Mouse (Mus musculus) midbrain, embryonic 14.5 days (tissue): ENCODE data around the gene Slc35f6. TPM values are rescaled to one million over a fixed set of nuclear protein-coding genes. Genes with fewer than 3 reads are reported as not detected.
"Not testable (repeated sequence)": the region's sequence is repeated elsewhere in the genome, so short reads cannot be mapped to it uniquely, and the experiment has no call there.

ENCODE experiments used
- ATAC-seq: fragments of 200-750 bp; cut with Nextera tagmentation; 2 replicates; pipeline ENCODE4 v1.8.0; 2017; ENCODE audit warnings: moderate number of reproducible peaks, moderate library complexity; ENCODE audit not compliant: low FRiP score, low TSS enrichment
- DNase-seq: peaks from one replicate; pipeline ENCODE4 v3.0.0-alpha.2; 2015
- H3K27ac ChIP-seq: fragments of 300-500 bp; sonication (generic); replicated peaks from 2 replicates; pipeline ENCODE4 v1.5.1; 2014; ENCODE audit warnings: mild to moderate bottlenecking, low read depth, low read length, moderate library complexity
- H3K27me3 ChIP-seq: fragments of 300-500 bp; sonication (generic); 2 replicates; pipeline ENCODE4 v1.6.1; 2014; ENCODE audit warnings: low read length, control low read depth, mixed read lengths; ENCODE audit not compliant: control insufficient read depth, insufficient read depth
- H3K36me3 ChIP-seq: fragments of 300-500 bp; sonication (generic); 2 replicates; pipeline ENCODE4 v1.6.1; 2014; ENCODE audit warnings: low read length, control low read depth; ENCODE audit not compliant: control insufficient read depth, insufficient read depth
- H3K4me1 ChIP-seq: fragments of 300-500 bp; sonication (generic); 2 replicates; pipeline ENCODE4 v1.6.1; 2014; ENCODE audit warnings: mild to moderate bottlenecking, antibody characterized with exemption, low read length, control low read depth; ENCODE audit not compliant: control insufficient read depth, insufficient read depth
- H3K4me2 ChIP-seq: fragments of 300-500 bp; sonication (generic); 2 replicates; pipeline ENCODE4 v1.6.1; 2014; ENCODE audit warnings: mild to moderate bottlenecking, low read length, moderate library complexity
- H3K4me3 ChIP-seq: fragments of 300-500 bp; sonication (generic); replicated peaks from 2 replicates; pipeline ENCODE4 v1.5.1; 2014; ENCODE audit warnings: low read depth, low read length
- H3K9ac ChIP-seq: fragments of 300-500 bp; sonication (generic); replicated peaks from 2 replicates; pipeline ENCODE4 v1.6.1; 2014; ENCODE audit warnings: mild to moderate bottlenecking, low read length, moderate library complexity
- H3K9me3 ChIP-seq: fragments of 300-500 bp; sonication (generic); 2 replicates; pipeline ENCODE4 v1.6.1; 2016; ENCODE audit warnings: low read length, control low read depth, mixed read lengths; ENCODE audit not compliant: control insufficient read depth
- WGBS: fragments of 180-500 bp; shearing (Covaris S2); extraction: QIAGEN DNeasy Blood & Tissue Kit; methylation state at CpG from one replicate; pipeline ENCODE4 v1.1.7; 2014; 5-methylcytosine and 5-hydroxymethylcytosine counted together
- polyA plus RNA-seq: library from polyadenylated mRNA; unstranded; fragments of >200 nt; fragmentation: Nextera tagmentation; extraction: Ambion mirVana; gene quantifications from 2 replicates; pipeline ENCODE4 v1.2.1, GENCODE M21; 2014

Slc35f6 gene
- polyA plus RNA-seq, 1 experiment from 2014 or later: 33.9 TPM

DNA sequence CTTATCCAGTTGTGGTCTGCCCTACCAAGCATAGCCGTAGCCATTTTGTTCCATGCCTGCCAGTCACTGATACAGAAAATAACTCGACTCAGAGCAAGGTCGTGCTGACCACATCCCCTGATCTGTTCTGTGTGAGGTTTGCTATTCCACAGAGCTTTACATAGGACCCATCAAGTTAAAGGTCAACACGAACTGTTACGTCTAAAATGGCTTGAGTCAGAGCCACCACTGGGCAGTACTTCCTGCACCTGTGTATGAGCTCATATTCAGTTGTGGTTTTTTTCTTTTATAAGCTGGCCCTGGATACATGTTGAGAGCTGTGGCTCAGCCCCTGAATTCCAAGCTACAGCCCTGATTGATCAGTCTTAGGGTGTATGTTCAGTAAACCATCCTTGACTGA lies 31.9 kb downstream of the Slc35f6 start:
- no peaks in the 10 kb centered on the region for H3K27me3 ChIP-seq
- H3K27ac ChIP-seq: no peak overlapping the region
- H3K9ac ChIP-seq: no peak overlapping the region
- no peaks in the 10 kb centered on the region for H3K9me3 ChIP-seq
- H3K4me2 ChIP-seq: no peak overlapping the region
- H3K4me3 ChIP-seq: no peak overlapping the region
- H3K36me3 ChIP-seq: 0 out of 2 replicates have a peak, but pooled peaks cover 8% of the 10 kb centered on the region
- no peak for ATAC-seq
- DNase-seq: no peak
- no peaks in the 10 kb centered on the region for H3K4me1 ChIP-seq
- WGBS: 84% methylated on average over 5 of the region's 5 CpGs

DNA sequence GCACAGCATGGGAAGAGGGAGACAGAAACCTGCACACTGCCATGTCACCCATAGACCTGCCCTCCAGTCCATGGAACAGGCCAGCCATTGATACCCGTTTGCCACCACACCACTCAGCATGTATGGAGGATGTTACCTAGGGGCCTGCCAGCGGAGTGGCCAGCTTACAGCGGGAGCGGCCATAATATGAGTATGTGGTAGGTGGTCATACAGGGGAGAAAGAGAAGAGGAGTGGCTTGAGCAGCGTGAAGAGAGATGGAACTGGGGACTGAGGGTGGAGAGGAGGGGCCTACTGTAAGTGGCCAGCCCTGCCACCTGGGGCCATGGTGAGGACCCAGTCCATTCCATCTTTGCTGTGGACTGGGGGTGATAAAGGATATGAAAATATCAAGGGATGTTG lies 34.2 kb downstream of the Slc35f6 start:
- Histone ChIP-seq H3K27ac (no peak overlapping the region), H3K4me2 (no peak overlapping the region), H3K9ac (no peak overlapping the region), H3K27me3 (no peaks in the 10 kb centered on the region), H3K9me3 (no peaks in the 10 kb centered on the region), H3K4me3 (no peak overlapping the region), H3K36me3 (no peaks in the 10 kb centered on the region), H3K4me1 (no peaks in the 10 kb centered on the region)
- 87% methylated on average over 5 of the region's 5 CpGs for WGBS
- ATAC-seq (no peak), DNase-seq (no peak)

GRCm38 (mm10) chr5:30682967-30683600 lies 35.4 kb downstream of the Slc35f6 start:
- Histone ChIP-seq H3K9ac (no peak overlapping the region), H3K27me3 (no peaks in the 10 kb centered on the region), H3K4me1 (no peaks in the 10 kb centered on the region), H3K4me2 (no peak overlapping the region), H3K9me3 (no peaks in the 10 kb centered on the region), H3K36me3 (no peaks in the 10 kb centered on the region), H3K4me3 (no peak overlapping the region), H3K27ac (no peak overlapping the region)
- ATAC-seq: no peak
- no peak for DNase-seq

GRCm38 (mm10) chr5:30683993-30684392 lies 36.3 kb downstream of the Slc35f6 start:
- WGBS: 72% methylated on average over 3 of the region's 3 CpGs
- H3K27ac ChIP-seq: no peak overlapping the region
- H3K9me3 ChIP-seq: no peaks in the 10 kb centered on the region
- no peaks in the 10 kb centered on the region for H3K36me3 ChIP-seq
- H3K9ac ChIP-seq: no peak overlapping the region
- H3K4me3 ChIP-seq: no peak overlapping the region
- no peaks in the 10 kb centered on the region for H3K27me3 ChIP-seq
- ATAC-seq (no peak), DNase-seq (no peak)
- H3K4me1 ChIP-seq: no peaks in the 10 kb centered on the region
- no peak overlapping the region for H3K4me2 ChIP-seq

- no peaks in the 10 kb centered on the region for H3K9me3 ChIP-seq
- 77% methylated on average over 3 of the region's 3 CpGs for WGBS
- H3K4me3 ChIP-seq: no peak overlapping the region
- ATAC-seq (no peak), DNase-seq (peak; percentile 72)
- H3K36me3 ChIP-seq: no peaks in the 10 kb centered on the region
- no peaks in the 10 kb centered on the region for H3K4me1 ChIP-seq
- no peak overlapping the region for H3K4me2 ChIP-seq
- no peak overlapping the region for H3K27ac ChIP-seq
- no peak overlapping the region for H3K9ac ChIP-seq
- H3K27me3 ChIP-seq: no peaks in the 10 kb centered on the region
Observed at GRCm38 (mm10) chr5:30686781-30687180, 39.0 kb downstream of the Slc35f6 start.

GRCm38 (mm10) chr5:30700361-30701000 lies 52.7 kb downstream of the Slc35f6 start:
- no peak overlapping the region for H3K4me2 ChIP-seq
- H3K9ac ChIP-seq: no peak overlapping the region
- ATAC-seq (no peak), DNase-seq (no peak)
- no peaks in the 10 kb centered on the region for H3K27me3 ChIP-seq
- no peak overlapping the region for H3K4me3 ChIP-seq
- WGBS: 83% methylated on average over 8 of the region's 8 CpGs
- H3K36me3 ChIP-seq: no peaks in the 10 kb centered on the region
- H3K9me3 ChIP-seq: no peaks in the 10 kb centered on the region
- no peaks in the 10 kb centered on the region for H3K4me1 ChIP-seq
- H3K27ac ChIP-seq: no peak overlapping the region

DNA sequence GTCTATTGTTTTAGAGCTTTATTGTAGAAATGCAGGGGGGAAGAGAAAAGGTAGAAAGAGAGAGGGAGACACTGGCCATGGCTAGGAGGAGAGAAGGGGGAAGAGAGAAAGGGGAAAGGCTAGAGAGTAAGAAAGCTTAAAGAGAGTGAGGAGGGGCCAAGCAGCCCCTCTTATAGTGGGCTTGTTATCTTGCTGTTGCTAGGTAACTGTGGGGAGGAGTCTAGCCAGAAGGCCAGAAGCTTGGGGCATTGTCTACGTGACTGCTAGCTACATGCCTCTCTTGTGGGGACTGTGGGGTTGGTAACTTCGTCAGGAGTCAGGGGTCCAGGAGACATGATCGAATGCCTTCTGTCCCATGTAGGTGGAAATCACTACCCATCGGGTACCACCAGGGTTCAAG lies 53.6 kb downstream of the Slc35f6 start:
- H3K9ac ChIP-seq, DNase-seq, H3K9me3 ChIP-seq, H3K4me1 ChIP-seq, H3K4me2 ChIP-seq, H3K36me3 ChIP-seq, H3K27ac ChIP-seq, ATAC-seq, H3K4me3 ChIP-seq, H3K27me3 ChIP-seq: not testable (repeated sequence)
- 27% methylated on average over 4 of the region's 4 CpGs for whole genome bisulfite sequencing

GRCm38 (mm10) chr5:30701866-30702265 lies 54.1 kb downstream of the Slc35f6 start:
- no peak for ATAC-seq
- no peak overlapping the region for H3K4me3 ChIP-seq
- H3K9ac ChIP-seq: no peak overlapping the region
- H3K9me3 ChIP-seq: no peaks in the 10 kb centered on the region
- no peak for DNase-seq
- H3K4me2 ChIP-seq: no peak overlapping the region
- 90% methylated on average over 3 of the region's 3 CpGs for whole genome bisulfite sequencing
- H3K27ac ChIP-seq: no peak overlapping the region
- H3K27me3 ChIP-seq: no peaks in the 10 kb centered on the region
- H3K4me1 ChIP-seq: no peaks in the 10 kb centered on the region
- H3K36me3 ChIP-seq: no peaks in the 10 kb centered on the region
